Mouse (Mus musculus) G1E (cell line): Measurements from ENCODE around the gene Commd4.

ENCODE experiments used
- CTCF ChIP-seq: IDR thresholded peaks from 2 replicates; pipeline ENCODE4 v1.5.1; 2012; ENCODE audit warnings: low read depth, low read length, inconsistent platforms, mixed read lengths
- GATA1 ChIP-seq: IDR thresholded peaks from 2 replicates; pipeline ENCODE4 v1.6.1; 2012; ENCODE audit warnings: borderline replicate concordance, low read length, inconsistent platforms, mixed read lengths
- POLR2AphosphoS5 ChIP-seq: IDR thresholded peaks from 2 replicates; pipeline ENCODE4 v1.6.1; 2012; ENCODE audit warnings: low read depth, low read length, inconsistent platforms; ENCODE audit not compliant: insufficient replicate concordance
- TAL1 ChIP-seq: conservative IDR thresholded peaks from 2 replicates; pipeline ENCODE4 v1.6.1; 2012; ENCODE audit warnings: low read depth, low read length, inconsistent platforms, mixed read lengths

GRCm38 (mm10) chr9:57148144-57148878 lies 9.8 kb downstream of the Commd4 start, which contains the start of gene Neil1:
- TF ChIP-seq CTCF = no peak
- TF ChIP-seq TAL1 = no peak
- TF ChIP-seq GATA1 = no peak
- TF ChIP-seq POLR2AphosphoS5 = no peak
